Mouse (Mus musculus) forebrain, embryonic 15.5 days (tissue): ENCODE measurements at regions not wholly inside any gene's neighbourhood (a gene's known extent, or its start where the extent isn't known, plus 50 kb on each side); places are given as distances from the start of the nearest gene placed in this dataset. TPM values are rescaled to one million over a fixed set of nuclear protein-coding genes. Genes with fewer than 3 reads are reported as not detected.

Experiments
- microRNA-seq: library from miRNA; unstranded; fragments of <30 nt; microRNA quantifications from one replicate; pipeline ENCODE4, GENCODE M21; 2016

Small RNA genes in the stretch of these regions (microRNA-seq; reads per million reads assigned to microRNA genes)
- not detected for gene Gm23263
- not detected for gene Gm25399
